Mouse (Mus musculus) v-Abl transformed pro-B cells (cell line): Measurements from ENCODE around the gene Mphosph10.

Experiments used
- in situ Hi-C, 2 experiments: fragments of 400-800 bp; cut with MboI; formaldehyde crosslinking; loops; one replicate each; pipeline ENCODE4 v1.15.1; 2025; ENCODE audit not compliant: unreplicated experiment in 2 of 2

Mphosph10 gene

DNA sequence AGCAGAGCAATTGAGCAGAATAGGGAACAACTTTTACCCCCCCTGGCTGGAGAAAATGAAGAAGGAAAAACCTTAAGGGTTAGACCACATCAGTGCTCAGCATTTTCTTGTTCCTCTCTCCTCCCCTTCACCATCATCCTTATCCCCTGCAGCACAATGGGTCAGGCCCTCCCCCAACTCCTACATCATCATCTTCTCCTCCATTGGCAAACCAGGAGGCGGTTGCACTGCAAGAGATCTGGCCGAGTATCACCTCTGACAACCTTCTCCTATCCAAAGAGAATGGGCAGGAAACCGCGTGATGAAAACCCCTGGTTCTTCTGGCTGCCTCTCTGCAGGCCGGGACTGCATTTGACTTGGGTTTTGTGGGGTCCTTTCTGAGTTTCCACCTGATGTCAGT, 35.4 kb downstream of the Mphosph10 start:
- in situ Hi-C loops: no loop called here

DNA sequence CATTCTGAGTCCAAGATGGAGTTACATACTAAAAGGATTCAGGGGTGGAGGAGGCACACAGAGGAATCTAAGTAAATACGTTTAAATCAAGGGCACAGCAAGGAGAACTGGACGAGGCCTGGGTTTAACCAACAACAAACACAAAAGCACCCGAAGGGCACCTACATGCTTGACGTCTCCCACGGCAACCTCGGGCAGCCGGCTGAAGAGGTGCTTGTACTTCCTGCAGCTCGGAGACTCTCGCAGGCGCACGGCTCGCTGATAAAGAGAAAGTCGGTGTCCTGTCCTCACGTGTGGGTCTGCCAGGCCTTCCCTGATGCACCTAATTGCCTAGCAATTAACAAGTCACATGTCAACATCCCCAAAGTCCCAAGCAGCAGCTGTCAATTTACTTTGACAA, 37.9 kb downstream of the Mphosph10 start:
- in situ Hi-C loops: no loop called here

DNA sequence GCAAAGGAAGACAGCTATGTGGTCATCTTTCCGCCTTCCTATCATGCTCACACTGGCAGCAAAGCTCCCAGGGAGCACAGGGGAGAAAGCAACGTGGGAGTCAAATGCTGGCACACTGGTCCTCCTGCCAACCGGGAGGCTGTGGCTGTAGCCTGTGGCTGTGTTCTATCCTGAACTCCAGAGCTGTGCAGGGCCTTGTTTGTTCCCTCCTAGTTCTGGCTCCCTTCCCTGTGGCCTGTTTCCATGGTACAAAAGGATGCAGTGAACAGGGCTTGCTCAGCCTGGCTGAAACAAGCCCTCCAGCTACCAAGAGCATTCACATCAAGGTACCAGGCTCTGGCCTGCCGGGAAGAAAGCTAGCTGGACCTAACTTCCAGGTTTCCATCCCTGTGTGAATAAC, 41.0 kb downstream of the Mphosph10 start:
- in situ Hi-C loops: no loop called here

DNA sequence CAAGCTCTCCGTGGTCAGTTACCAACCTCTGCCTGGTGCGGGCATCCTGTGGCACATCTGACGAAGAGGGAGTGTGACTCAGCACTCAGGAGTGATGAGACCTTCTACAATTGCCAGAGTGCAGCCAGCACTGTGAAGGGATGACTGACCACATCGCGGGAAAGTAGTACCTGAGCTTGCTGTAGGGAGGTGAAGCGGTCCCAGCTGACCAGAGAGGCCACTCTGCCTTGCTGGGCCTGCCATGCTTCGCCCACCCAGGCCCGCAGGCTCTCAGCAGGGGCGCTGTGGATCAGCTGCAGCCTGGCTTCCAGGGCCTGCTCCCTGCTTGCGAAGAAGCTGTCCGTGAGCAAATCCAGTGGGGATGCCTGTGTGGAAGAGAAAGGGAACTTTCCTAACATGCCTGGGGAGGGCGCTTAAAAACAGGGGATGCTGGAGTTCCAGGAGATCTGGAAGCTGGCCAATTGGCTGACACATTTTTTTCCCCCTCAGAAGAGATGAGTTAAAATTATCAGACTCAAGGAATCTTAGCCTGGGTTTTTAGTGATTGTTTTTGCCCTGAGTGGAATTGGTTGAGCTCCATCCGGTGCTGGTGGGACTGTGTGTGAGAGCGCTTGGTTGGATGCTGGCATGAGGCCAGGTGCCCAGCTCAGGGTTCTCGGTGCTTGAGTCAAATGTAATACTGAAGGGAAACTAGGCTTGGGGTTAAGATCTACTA, 42.8 kb downstream of the Mphosph10 start:
- in situ Hi-C loops: no loop called here

DNA sequence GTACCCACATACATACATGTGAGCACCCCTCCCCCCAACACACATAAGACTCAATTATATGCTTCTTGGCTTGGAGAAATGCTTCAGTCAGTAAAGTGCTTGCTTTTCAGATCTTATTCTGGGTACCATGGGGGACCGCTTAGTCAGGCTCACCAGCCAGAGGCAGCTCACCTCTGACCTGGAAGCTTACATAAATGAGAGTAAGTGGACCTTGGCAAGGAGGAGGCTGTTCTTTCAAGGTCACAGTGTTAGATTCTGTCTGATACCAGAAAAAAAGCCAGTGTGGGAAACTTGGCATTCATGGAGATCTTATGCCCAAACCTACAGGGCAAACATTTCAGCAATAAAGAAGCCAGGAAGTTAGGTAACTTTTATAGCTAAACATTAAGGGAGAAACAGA, 44.3 kb downstream of the Mphosph10 start:
- in situ Hi-C loops: no loop called here

DNA sequence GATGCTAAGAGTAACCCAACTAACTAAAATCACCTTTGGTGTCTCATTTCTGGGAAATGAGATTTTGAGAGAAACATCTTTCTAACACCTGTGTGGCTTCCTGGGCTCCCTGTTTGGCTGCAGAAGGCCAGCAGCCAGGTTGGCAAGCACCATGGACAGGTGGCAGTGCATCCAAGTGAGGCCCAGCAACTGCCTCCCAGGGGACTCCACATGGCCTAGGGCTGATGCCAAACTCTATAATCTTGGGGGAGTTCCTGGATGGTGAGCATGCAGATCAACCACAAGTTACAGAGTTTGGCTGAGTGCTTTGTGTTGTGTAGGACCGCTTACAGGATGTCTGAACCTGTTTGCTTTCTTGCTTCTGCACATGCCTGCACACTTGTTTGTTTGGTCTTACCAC, 59.4 kb downstream of the Mphosph10 start:
- in situ Hi-C loops: no loop called here

DNA sequence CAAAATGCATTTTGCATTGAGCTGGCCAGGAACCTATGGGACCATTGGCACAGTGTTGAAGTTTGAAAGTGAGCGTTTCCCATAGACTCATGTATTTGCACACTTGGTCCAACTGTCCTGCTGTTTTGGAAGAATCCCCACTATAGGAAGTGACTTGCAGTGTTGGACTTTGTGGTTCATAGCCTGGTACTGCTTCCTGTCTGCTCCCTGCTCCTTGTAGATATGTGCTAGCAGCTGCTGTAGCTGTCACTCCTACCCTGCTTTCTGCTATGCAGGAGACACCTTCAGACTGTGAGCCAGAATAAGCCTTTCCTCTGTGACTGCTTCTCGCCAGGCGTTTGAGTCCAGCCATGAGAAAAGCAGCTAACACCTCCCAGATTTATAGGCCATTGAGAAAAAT, 60.8 kb downstream of the Mphosph10 start:
- in situ Hi-C loops: no loop called here

DNA sequence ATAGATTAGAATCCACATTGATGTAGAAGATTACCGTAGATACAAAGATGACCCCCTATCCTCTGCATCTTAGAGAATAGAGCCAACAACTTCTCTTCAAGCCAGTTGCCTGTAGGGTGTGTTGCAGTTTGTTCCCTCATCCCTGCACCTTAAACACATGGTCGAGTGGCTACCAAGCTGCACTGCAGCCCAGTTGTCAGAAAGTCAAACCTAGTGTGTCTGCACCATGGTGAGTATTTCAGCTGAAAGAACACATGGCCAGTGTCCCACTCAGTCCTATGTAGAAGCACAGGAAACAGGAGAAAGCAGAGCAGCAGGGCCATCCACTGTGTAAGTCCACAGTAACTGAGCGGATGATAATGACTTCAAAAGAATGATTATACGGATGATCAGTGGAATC, 64.6 kb downstream of the Mphosph10 start:
- in situ Hi-C loops: loop anchor here (10.0 kb wide), 3 partner anchors 383 to 473 kb away; no protein-coding TSS in a partner anchor

DNA sequence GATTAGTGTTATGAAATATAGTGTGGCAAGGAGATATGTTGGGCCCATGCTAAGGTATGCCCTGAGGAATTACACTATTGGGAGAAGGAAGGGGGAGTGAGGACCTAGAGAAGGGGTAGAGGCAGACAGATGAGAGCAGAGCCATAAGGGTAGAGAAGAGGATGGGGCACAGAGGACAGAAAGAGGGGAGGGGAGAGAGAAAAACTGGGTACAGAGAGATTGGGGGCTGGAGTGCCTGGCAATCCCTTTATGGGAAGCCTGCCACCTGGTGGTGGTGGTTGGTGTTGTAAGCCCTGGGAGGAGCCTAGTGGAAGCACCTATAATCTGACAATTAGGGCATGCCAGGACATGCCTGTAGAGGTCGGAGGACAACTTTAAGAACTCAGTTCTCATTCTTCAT, 65.2 kb downstream of the Mphosph10 start:
- in situ Hi-C loops: loop anchor here (10.0 kb wide), 3 partner anchors 382 to 472 kb away; no protein-coding TSS in a partner anchor
